Mouse (Mus musculus) limb, embryonic 14.5 days (tissue): ENCODE results near the gene Sdc4. TPM values are rescaled to one million over a fixed set of nuclear protein-coding genes. Genes with fewer than 3 reads are reported as not detected.
A peak's percentile ranks its signal among the peaks of the same experiment; 100 is the strongest.

Source experiments
- ATAC-seq: fragments of 200-750 bp; cut with Nextera tagmentation; 2 replicates; pipeline ENCODE4 v1.8.0; 2017; ENCODE audit warnings: low read depth, moderate number of reproducible peaks, moderate TSS enrichment; ENCODE audit not compliant: low FRiP score
- DNase-seq: peaks from one replicate; pipeline ENCODE4 v3.0.0-alpha.2; 2015; ENCODE audit warnings: low spot score
- H3K27ac ChIP-seq: fragments of 300-500 bp; sonication (generic); replicated peaks from 2 replicates; pipeline ENCODE4 v1.5.1; 2014; ENCODE audit warnings: low read depth, mild to moderate bottlenecking, low read length, moderate library complexity, mixed read lengths
- H3K27me3 ChIP-seq: fragments of 300-500 bp; sonication (generic); 2 replicates; pipeline ENCODE4 v1.6.1; 2014; ENCODE audit warnings: low read length, mixed read lengths; ENCODE audit not compliant: control insufficient read depth, insufficient read depth
- H3K36me3 ChIP-seq: fragments of 300-500 bp; sonication (generic); 2 replicates; pipeline ENCODE4 v1.6.1; 2014; ENCODE audit warnings: mild to moderate bottlenecking, low read length, moderate library complexity, mixed read lengths; ENCODE audit not compliant: control insufficient read depth, insufficient read depth
- H3K4me1 ChIP-seq: fragments of 300-500 bp; sonication (generic); 2 replicates; pipeline ENCODE4 v1.6.1; 2014; ENCODE audit warnings: antibody characterized with exemption, low read length, mixed read lengths; ENCODE audit not compliant: control insufficient read depth, insufficient read depth
- H3K4me2 ChIP-seq: fragments of 300-500 bp; sonication (generic); replicated peaks from 2 replicates; pipeline ENCODE4 v1.6.1; 2014; ENCODE audit warnings: low read depth, mild to moderate bottlenecking, low read length, moderate library complexity; ENCODE audit not compliant: severe bottlenecking
- H3K4me3 ChIP-seq: fragments of 300-500 bp; sonication (generic); replicated peaks from 2 replicates; pipeline ENCODE4 v1.5.1; 2014; ENCODE audit warnings: low read length
- H3K9ac ChIP-seq: fragments of 300-500 bp; sonication (generic); 2 replicates; pipeline ENCODE4 v1.6.1; 2014; ENCODE audit warnings: mild to moderate bottlenecking, low read depth, low read length, moderate library complexity; ENCODE audit not compliant: severe bottlenecking
- H3K9me3 ChIP-seq: fragments of 300-500 bp; sonication (generic); 2 replicates; pipeline ENCODE4 v1.6.1; 2016; ENCODE audit warnings: low read length; ENCODE audit not compliant: control insufficient read depth
- POLR2A ChIP-seq: fragments of 200-500 bp; IDR thresholded peaks from 2 replicates; pipeline ENCODE4 v1.8.0; 2012; ENCODE audit warnings: inconsistent platforms, mild to moderate bottlenecking, moderate library complexity, borderline replicate concordance; ENCODE audit not compliant: insufficient read depth, insufficient read length; ENCODE audit errors: extremely low read depth
- WGBS: fragments of 180-500 bp; shearing (Covaris S2); extraction: QIAGEN DNeasy Blood & Tissue Kit; methylation state at CpG from one replicate; pipeline ENCODE4 v1.1.7; 2014; 5-methylcytosine and 5-hydroxymethylcytosine counted together
- polyA plus RNA-seq, 2 experiments: library from polyadenylated mRNA; depleted of rRNA in 1 of 2; stranded (reverse) in 1 of 2; unstranded in 1 of 2; fragments of >200 nt; fragmentation: Nextera tagmentation in 1 of 2; extraction: Ambion mirVana in 1 of 2; gene quantifications; 2 replicates each; pipeline versions ENCODE4 v1.2.1 to v1.2.3; 2012 to 2014

Sdc4 gene
- polyA plus RNA-seq, 2 experiments, result 27.4 to 65.9 TPM

GRCm38 (mm10) chr2:164421979-164422378 is 21.7 kb downstream of the Sdc4 start:
- Histone ChIP-seq H3K9me3 (no peaks in the 10 kb centered on the region), H3K27me3 (no peaks in the 10 kb centered on the region), H3K4me3 (no peak overlapping the region), H3K4me1 (peaks cover 13% of the 10 kb centered on the region; the same call in 1 of the 2 replicates), H3K9ac (no peak overlapping the region), H3K36me3 (peaks cover 35% of the 10 kb centered on the region), H3K27ac (peak overlapping the region; percentile 58; the same call in 1 of the 2 replicates), H3K4me2 (no peak overlapping the region)
- peak; percentile 8; the same call in 1 of the 2 replicates for ATAC-seq
- no peak for DNase-seq
- WGBS, result 54% methylated on average over 8 of the region's 8 CpGs
- no peak for TF ChIP-seq POLR2A

- Histone ChIP-seq H3K4me2 (no peak overlapping the region), H3K27ac (no peak overlapping the region), H3K9me3 (no peaks in the 10 kb centered on the region), H3K4me3 (no peak overlapping the region), H3K27me3 (no peaks in the 10 kb centered on the region), H3K4me1 (peaks cover 13% of the 10 kb centered on the region; the same call in 1 of the 2 replicates), H3K36me3 (peaks cover 29% of the 10 kb centered on the region), H3K9ac (no peak overlapping the region)
- DNase-seq (no peak), ATAC-seq (no peak)
- 86% methylated on average over 7 of the region's 7 CpGs for WGBS
- TF ChIP-seq POLR2A, result no peak
Measured at GRCm38 (mm10) chr2:164421306-164421705, 22.4 kb downstream of the Sdc4 start.

GRCm38 (mm10) chr2:164419489-164419888 is 24.2 kb downstream of the Sdc4 start:
- WGBS, result 0% methylated on average over 3 of the region's 3 CpGs
- ATAC-seq, result no peak
- H3K9me3 ChIP-seq, result no peaks in the 10 kb centered on the region
- no peak overlapping the region for H3K9ac ChIP-seq
- DNase-seq, result no peak
- peaks cover 14% of the 10 kb centered on the region for H3K36me3 ChIP-seq
- no peak overlapping the region for H3K4me3 ChIP-seq
- H3K4me2 ChIP-seq, result no peak overlapping the region
- peaks cover 13% of the 10 kb centered on the region; the same call in 1 of the 2 replicates for H3K4me1 ChIP-seq
- no peak for TF ChIP-seq POLR2A
- H3K27ac ChIP-seq, result no peak overlapping the region
- H3K27me3 ChIP-seq, result no peaks in the 10 kb centered on the region

DNA sequence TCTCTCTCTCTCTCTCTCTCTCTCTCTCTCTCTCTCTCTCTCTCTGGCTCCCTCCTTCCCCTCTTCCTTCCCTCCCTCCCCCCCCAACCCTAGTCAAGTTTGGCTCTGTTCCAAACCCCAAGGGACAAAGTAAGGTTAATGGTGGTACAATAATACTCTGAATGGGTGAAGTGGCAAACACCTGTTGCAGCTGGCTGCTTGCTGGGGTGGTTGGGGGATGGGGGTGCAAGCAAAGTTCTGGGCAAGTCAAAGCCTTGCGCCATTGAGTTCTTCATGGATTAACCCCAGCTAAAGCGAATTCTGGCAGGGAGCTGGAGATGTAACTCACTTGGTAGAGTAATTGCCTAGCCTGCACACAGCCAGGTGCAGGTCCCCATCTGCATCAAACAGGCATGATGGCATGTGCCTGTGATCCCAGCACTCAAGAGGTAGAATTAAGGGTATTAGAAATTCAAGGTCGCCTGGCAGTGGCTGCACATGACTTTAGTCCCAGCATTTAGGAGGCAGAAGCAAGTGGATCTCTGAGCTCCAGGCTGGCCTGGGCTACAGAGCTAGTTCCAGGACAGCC is 25.3 kb downstream of the Sdc4 start:
- Histone ChIP-seq H3K4me2 (no peak overlapping the region), H3K9ac (no peak overlapping the region), H3K36me3 (peaks cover 4% of the 10 kb centered on the region), H3K4me1 (peaks cover 13% of the 10 kb centered on the region), H3K27me3 (no peaks in the 10 kb centered on the region), H3K4me3 (no peak overlapping the region), H3K27ac (no peak overlapping the region), H3K9me3 (no peaks in the 10 kb centered on the region)
- no peak for DNase-seq
- WGBS, result 13% methylated on average over 3 of the region's 3 CpGs
- no peak for TF ChIP-seq POLR2A
- no peak for ATAC-seq

- ATAC-seq (no peak), DNase-seq (no peak)
- H3K9me3 ChIP-seq, result no peaks in the 10 kb centered on the region
- no peak overlapping the region for H3K9ac ChIP-seq
- no peak overlapping the region for H3K4me3 ChIP-seq
- peaks cover 9% of the 10 kb centered on the region for H3K4me1 ChIP-seq
- H3K27me3 ChIP-seq, result no peaks in the 10 kb centered on the region
- H3K27ac ChIP-seq, result no peak overlapping the region
- 0% methylated on average over 2 of the region's 2 CpGs for WGBS
- no peaks in the 10 kb centered on the region for H3K36me3 ChIP-seq
- TF ChIP-seq POLR2A, result no peak
- no peak overlapping the region for H3K4me2 ChIP-seq
Measured at GRCm38 (mm10) chr2:164417198-164417597, 26.5 kb downstream of the Sdc4 start.

- 66% methylated on average over 10 of the region's 10 CpGs for WGBS
- H3K4me3 ChIP-seq, result peak overlapping the region; percentile 18; the same call in 1 of the 2 replicates
- peak overlapping the region; percentile 41; the same call in 1 of the 2 replicates for H3K9ac ChIP-seq
- TF ChIP-seq POLR2A, result no peak
- DNase-seq, result no peak
- ATAC-seq, result no peak
- H3K4me2 ChIP-seq, result peak overlapping the region; percentile 47
- H3K4me1 ChIP-seq, result peaks cover 9% of the 10 kb centered on the region
- no peaks in the 10 kb centered on the region for H3K36me3 ChIP-seq
- H3K27ac ChIP-seq, result no peak overlapping the region
- H3K27me3 ChIP-seq, result 0 out of 2 replicates have a peak, but pooled peaks cover under 1% of the 10 kb centered on the region
- no peaks in the 10 kb centered on the region for H3K9me3 ChIP-seq
Measured at GRCm38 (mm10) chr2:164414581-164414980, 29.1 kb downstream of the Sdc4 start.
